ENCODE assay signal across 26 mouse cellular contexts in genomic region chr2:32203853-32204252, GRCm38 (mm10).
"Had no signal": no experiment of that assay in that cellular context is flagged by ENCODE, and none has a peak within 500 bp of the region (broad histone marks: within the 10 kb centered on the region; RNA-seq: fewer than 3 reads in every experiment).

No protein-coding gene starts in this region.

- DNase-seq: gastrocnemius, postnatal 10 days; gastrocnemius, postnatal 36 days; heart, adult 11 months; heart, adult 2 months; heart, postnatal 14 days; heart, postnatal 36 days; kidney, adult 11 months; kidney, adult 2 months; kidney, adult 9 months; kidney, postnatal 14 days; kidney, postnatal 36 days; layer of hippocampus, adult 9-11 months; layer of hippocampus, postnatal 36 days; left cerebral cortex, postnatal 4 days; lung, adult 18-20 months had no signal

- H3K27me3 ChIP-seq: heart, embryonic 13.5 days; heart, embryonic 15.5 days; hindbrain, embryonic 13.5 days; hindbrain, embryonic 15.5 days; kidney, embryonic 15.5 days; limb, embryonic 13.5 days; limb, embryonic 15.5 days; liver, embryonic 12.5 days had no signal

- H3K4me1 ChIP-seq: heart, embryonic 13.5 days; heart, embryonic 15.5 days; hindbrain, embryonic 15.5 days; kidney, embryonic 15.5 days; limb, embryonic 13.5 days; limb, embryonic 15.5 days; liver, embryonic 12.5 days had no signal

- H3K27ac ChIP-seq: heart, adult 2 months; heart, embryonic 13.5 days; heart, embryonic 15.5 days; hindbrain, embryonic 13.5 days; hindbrain, embryonic 15.5 days; hindbrain, postnatal 0 days; kidney, embryonic 15.5 days; kidney, postnatal 0 days; limb, embryonic 13.5 days; limb, embryonic 15.5 days; liver, embryonic 12.5 days; liver, embryonic 14.5 days had no signal

- H3K4me3 ChIP-seq: heart, adult 2 months; heart, embryonic 13.5 days; heart, embryonic 15.5 days; hindbrain, embryonic 13.5 days; hindbrain, embryonic 15.5 days; kidney, embryonic 15.5 days; limb, embryonic 13.5 days; limb, embryonic 15.5 days; liver, embryonic 12.5 days had no signal
